Mouse (Mus musculus): ENCODE measurements at regions not wholly inside any gene's neighbourhood (a gene's known extent, or its start where the extent isn't known, plus 50 kb on each side); places are given as distances from the start of the nearest gene placed in this dataset.

- H3K27ac ChIP-seq (ENCODE audit: control insufficient read depth, low read depth, low read length): no peak overlapping the region
- no peaks in the 10 kb centered on the region for H3K4me1 ChIP-seq (ENCODE audit: control insufficient read depth in 1 of 2, insufficient read depth in 2 of 2, low read length in 2 of 2)
- H3K9me3 ChIP-seq (replicated peaks; ENCODE audit: insufficient read depth, low read length): no peaks in the 10 kb centered on the region
- no peak overlapping the region for H3K9ac ChIP-seq (ENCODE audit: control insufficient read depth, low read depth, low read length, poor library complexity, severe bottlenecking)
- no peaks in the 10 kb centered on the region; a peak in 1 of 4 replicates for H3K36me3 ChIP-seq (ENCODE audit: control insufficient read depth in 1 of 2, insufficient read depth in 2 of 2, low read length in 2 of 2)
- TF ChIP-seq NELFE (IDR thresholded peaks at IDR 0.05; ENCODE audit: low read depth, low read length) (no peak), MYC (IDR thresholded peaks at IDR 0.05; ENCODE audit: low read depth, low read length) (no peak), USF2 (IDR thresholded peaks at IDR 0.05; ENCODE audit: borderline replicate concordance in 1 of 2, insufficient read depth in 1 of 2, low read depth in 1 of 2, low read length in 2 of 2) (no peak), USF1 (IDR thresholded peaks at IDR 0.05; ENCODE audit: low read depth, low read length) (no peak), ELF1 (IDR thresholded peaks at IDR 0.05; ENCODE audit: low read depth, low read length) (no peak), TBP (IDR thresholded peaks at IDR 0.05; ENCODE audit: low read depth, low read length) (no peak), TAL1 (IDR thresholded peaks at IDR 0.05; ENCODE audit: low read length) (no peak), POLR2A (IDR thresholded peaks at IDR 0.05; ENCODE audit: control insufficient read depth in 1 of 2, insufficient read depth in 1 of 2, low read depth in 1 of 2, low read length in 2 of 2, poor library complexity in 1 of 2) (no peak), HCFC1 (IDR thresholded peaks at IDR 0.05; ENCODE audit: low read depth, low read length) (no peak), TCF12 (IDR thresholded peaks at IDR 0.05; ENCODE audit: low read depth, low read length) (no peak), ETS1 (IDR thresholded peaks at IDR 0.05; ENCODE audit: low read depth, low read length) (no peak), ZMIZ1 (IDR thresholded peaks at IDR 0.05; ENCODE audit: low read depth, low read length) (no peak), UBTF (IDR thresholded peaks at IDR 0.05; ENCODE audit: borderline replicate concordance, insufficient read depth, low read depth, low read length) (no peak), KAT2A (conservative IDR thresholded peaks at IDR 0.05; ENCODE audit: low read depth, low read length) (no peak), BHLHE40 (IDR thresholded peaks at IDR 0.05; ENCODE audit: borderline replicate concordance, low read depth, low read length) (no peak), RCOR1 (IDR thresholded peaks at IDR 0.05; ENCODE audit: low read depth, low read length) (no peak), ZC3H11A (IDR thresholded peaks at IDR 0.05; ENCODE audit: low read depth, low read length) (no peak), CHD2 (IDR thresholded peaks at IDR 0.05; ENCODE audit: low read length) (no peak), SIN3A (IDR thresholded peaks at IDR 0.05; ENCODE audit: low read length) (no peak), MAZ (IDR thresholded peaks at IDR 0.05; ENCODE audit: low read depth, low read length) (no peak)
- H3K79me2 ChIP-seq (ENCODE audit: control insufficient read depth, insufficient read depth, low read length, poor library complexity): no peaks in the 10 kb centered on the region
- H3K27me3 ChIP-seq (ENCODE audit: control insufficient read depth in 1 of 2, insufficient read depth in 2 of 2, low read length in 2 of 2): no peaks in the 10 kb centered on the region
- H3K4me3 ChIP-seq (ENCODE audit: control insufficient read depth in 1 of 2, insufficient read depth in 1 of 2, low read depth in 2 of 2, low read length in 2 of 2): no peak overlapping the region
- DNase-seq (ENCODE audit: low read depth, low spot score): no peak
Observed at GRCm38 (mm10) chr5:118501624-118502023, 58.9 kb upstream of the Med13l start.

DNA sequence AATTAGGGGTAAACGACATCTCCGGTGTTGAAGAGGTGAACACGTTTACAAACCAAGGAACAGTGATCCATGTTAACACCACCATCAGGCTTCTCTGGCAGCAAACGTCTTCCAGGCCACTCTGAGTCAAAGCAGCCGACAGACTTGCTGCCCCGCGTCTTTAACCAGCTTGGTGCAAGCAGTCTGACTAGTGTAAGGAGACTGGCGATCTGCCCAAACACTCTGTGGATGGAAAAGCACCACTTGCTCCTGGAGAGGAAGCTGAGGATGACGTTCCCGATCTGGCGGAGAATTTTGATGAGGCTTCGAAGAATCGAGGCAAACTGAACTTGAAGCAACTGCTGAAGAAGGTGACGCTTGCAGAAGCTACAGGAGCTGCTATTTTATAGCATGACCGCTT is 57.5 kb upstream of the Med13l start:
- Histone ChIP-seq H3K9me3 (replicated peaks; ENCODE audit: insufficient read depth, low read length) (no peaks in the 10 kb centered on the region), H3K27ac (ENCODE audit: control insufficient read depth, low read depth, low read length) (no peak overlapping the region), H3K4me1 (ENCODE audit: control insufficient read depth in 1 of 2, insufficient read depth in 2 of 2, low read length in 2 of 2) (no peaks in the 10 kb centered on the region)

More for the DNA sequence above, 57.5 kb upstream of the Med13l start:
- Histone ChIP-seq H3K27me3 (ENCODE audit: control insufficient read depth in 1 of 2, insufficient read depth in 2 of 2, low read length in 2 of 2) (no peaks in the 10 kb centered on the region), H3K4me3 (ENCODE audit: control insufficient read depth in 1 of 2, insufficient read depth in 1 of 2, low read depth in 2 of 2, low read length in 2 of 2) (no peak overlapping the region), H3K9ac (ENCODE audit: control insufficient read depth, low read depth, low read length, poor library complexity, severe bottlenecking) (no peak overlapping the region), H3K79me2 (ENCODE audit: control insufficient read depth, insufficient read depth, low read length, poor library complexity) (no peaks in the 10 kb centered on the region), H3K36me3 (ENCODE audit: control insufficient read depth in 1 of 2, insufficient read depth in 2 of 2, low read length in 2 of 2) (no peaks in the 10 kb centered on the region; a peak in 1 of 4 replicates)
- no peak for TF ChIP-seq SIN3A (IDR thresholded peaks at IDR 0.05; ENCODE audit: low read length)
- TF ChIP-seq GABPA (IDR thresholded peaks at IDR 0.05; ENCODE audit: low read depth, low read length): no peak
- no peak for TF ChIP-seq MAFK (IDR thresholded peaks at IDR 0.05; ENCODE audit: borderline replicate concordance, low read depth, low read length)
- no peak for TF ChIP-seq RAD21 (IDR thresholded peaks at IDR 0.05; ENCODE audit: low read depth, low read length)
- TF ChIP-seq KAT2A (conservative IDR thresholded peaks at IDR 0.05; ENCODE audit: low read depth, low read length): no peak
- TF ChIP-seq MYB (IDR thresholded peaks at IDR 0.05; ENCODE audit: low read depth, low read length): no peak
- no peak for TF ChIP-seq MAX (IDR thresholded peaks at IDR 0.05; ENCODE audit: low read length)
- no peak for TF ChIP-seq BHLHE40 (IDR thresholded peaks at IDR 0.05; ENCODE audit: borderline replicate concordance, low read depth, low read length)
- no peak for TF ChIP-seq ELF1 (IDR thresholded peaks at IDR 0.05; ENCODE audit: low read depth, low read length)
- TF ChIP-seq MAZ (IDR thresholded peaks at IDR 0.05; ENCODE audit: low read depth, low read length): no peak
- no peak for TF ChIP-seq MEF2A (IDR thresholded peaks at IDR 0.05; ENCODE audit: extremely low read depth, insufficient replicate concordance, low read depth, low read length, poor library complexity, severe bottlenecking)
- TF ChIP-seq ZKSCAN1 (IDR thresholded peaks at IDR 0.05; ENCODE audit: low read depth, low read length): no peak
- no peak for TF ChIP-seq POLR2AphosphoS2 (IDR thresholded peaks at IDR 0.05; ENCODE audit: low read length)
- no peak for DNase-seq (ENCODE audit: low read depth, low spot score)
